Mouse (Mus musculus) Patski (cell line): ENCODE data around the gene Strn3. TPM values are rescaled to one million over a fixed set of nuclear protein-coding genes. Genes with fewer than 3 reads are reported as not detected.
A peak's percentile ranks its signal among the peaks of the same experiment; 100 is the strongest.
"Not testable (repeated sequence)": the region's sequence is repeated elsewhere in the genome, so short reads cannot be mapped to it uniquely, and the experiment has no call there.

Source experiments
- ATAC-seq: fragments of 100-300 bp; one replicate; pipeline ENCODE4 v1.8.0; 2021
- CTCF ChIA-PET: fragments of 350-600 bp; sonication (Branson Sonifier 250); formaldehyde crosslinking; loops from one replicate; lab custom pipeline; 2022; ENCODE audit warnings: inconsistent platforms; lab: Charles Lee
- POLR2A ChIA-PET: fragments of 350-600 bp; sonication (Branson Sonifier 250); formaldehyde crosslinking; loops from one replicate; lab custom pipeline; 2022; ENCODE audit warnings: antibody characterized with exemption, inconsistent platforms; lab: Charles Lee
- DNase-seq: peaks from one replicate; pipeline ENCODE4 v3.0.0-alpha.2; 2011; ENCODE audit warnings: low read depth, low spot score
- H3K27me3 ChIP-seq: fragments of 371-371 bp; one replicate; pipeline ENCODE4 v1.5.1; 2021
- CTCF ChIP-seq: fragments of 100-300 bp; IDR thresholded peaks from one replicate; pipeline ENCODE4 v1.5.1; 2021
- in situ Hi-C: fragments of 300-500 bp; cut with MboI; formaldehyde crosslinking; loops from 3 replicates; pipeline ENCODE4 v1.11.1; 2018; ENCODE audit warnings: low pct_unique_long_range_greater_than_20kb, mixed read lengths
- polyA plus RNA-seq: library from polyadenylated mRNA; unstranded; gene quantifications from one replicate; pipeline ENCODE4 v1.2.3, GENCODE M21; 2021

Strn3 gene
- polyA plus RNA-seq, 1 experiment from 2014 or later = 67.9 TPM

GRCm38 (mm10) chr12:51694966-51695365 lies 3.3 kb upstream of the Strn3 start:
- no peak for ATAC-seq
- POLR2A ChIA-PET = no interaction called here
- DNase-seq = no peak

GRCm38 (mm10) chr12:51694096-51694495 lies 2.4 kb upstream of the Strn3 start:
- in situ Hi-C loops = no loop called here
- CTCF ChIA-PET = no interaction called here
- TF ChIP-seq CTCF = no peak
- POLR2A ChIA-PET = interaction anchor here (1.3 kb wide), 1 partner anchor 10 kb away, joined by 3 read pairs; no protein-coding TSS in a partner anchor
- no peaks in the 10 kb centered on the region for H3K27me3 ChIP-seq
- ATAC-seq (no peak), DNase-seq (no peak)

More at GRCm38 (mm10) chr12:51694966-51695365, 3.3 kb upstream of the Strn3 start:
- in situ Hi-C loops = no loop called here
- H3K27me3 ChIP-seq = no peaks in the 10 kb centered on the region
- no peak for TF ChIP-seq CTCF
- CTCF ChIA-PET = interaction anchor here (1.3 kb wide), 1 partner anchor 9 kb away, joined by 3 read pairs; no protein-coding TSS in a partner anchor

- no peak for DNase-seq
- POLR2A ChIA-PET = interaction anchor here (1.3 kb wide), 1 partner anchor 10 kb away, joined by 3 read pairs; no protein-coding TSS in a partner anchor
- in situ Hi-C loops = no loop called here
- CTCF ChIA-PET = interaction anchor here (1.2 kb wide), 1 partner anchor 22 kb away, joined by 3 read pairs; no protein-coding TSS in a partner anchor
- TF ChIP-seq CTCF = no peak
- H3K27me3 ChIP-seq = no peaks in the 10 kb centered on the region
- no peak for ATAC-seq
These were observed 1.7 kb upstream of the Strn3 start for GRCm38 (mm10) chr12:51693419-51693818.

GRCm38 (mm10) chr12:51692870-51693269 lies 1.2 kb upstream of the Strn3 start:
- ATAC-seq, POLR2A ChIA-PET, in situ Hi-C loops: not testable (repeated sequence)

GRCm38 (mm10) chr12:51690893-51691844 lies 528 bp downstream of the Strn3 start, which contains the start of gene Ap4s1:
Gene Ap4s1 (plus strand): TSS chr12:51691033.
- no peak for TF ChIP-seq CTCF
- ChIA-PET CTCF (no interaction called here), POLR2A (no interaction called here)
- DNase-seq (no peak), ATAC-seq (peak; percentile 46)
- in situ Hi-C loops = no loop called here
- H3K27me3 ChIP-seq = no peaks in the 10 kb centered on the region

More at GRCm38 (mm10) chr12:51692870-51693269, 1.2 kb upstream of the Strn3 start:
- not testable (repeated sequence) for DNase-seq, H3K27me3 ChIP-seq
- CTCF ChIA-PET = interaction anchor here (1.2 kb wide), 1 partner anchor 22 kb away, joined by 3 read pairs; no protein-coding TSS in a partner anchor

- no peaks in the 10 kb centered on the region for H3K27me3 ChIP-seq
- CTCF ChIA-PET = interaction anchor here (1.3 kb wide), 1 partner anchor 22 kb away, joined by 4 read pairs; no protein-coding TSS in a partner anchor
- in situ Hi-C loops = no loop called here
- DNase-seq = no peak
- POLR2A ChIA-PET = no interaction called here
- ATAC-seq = no peak
- TF ChIP-seq CTCF = no peak
These were observed 3.2 kb downstream of the Strn3 start for GRCm38 (mm10) chr12:51688546-51688945.

- in situ Hi-C loops = no loop called here
These were observed 12.9 kb downstream of the Strn3 start for GRCm38 (mm10) chr12:51678844-51679243.

GRCm38 (mm10) chr12:51676442-51676841 lies 15.3 kb downstream of the Strn3 start:
- ChIA-PET CTCF (no interaction called here), POLR2A (no interaction called here)
- H3K27me3 ChIP-seq = no peaks in the 10 kb centered on the region
- ATAC-seq (no peak), DNase-seq (no peak)
- in situ Hi-C loops = no loop called here
- TF ChIP-seq CTCF = no peak

More at GRCm38 (mm10) chr12:51678844-51679243, 12.9 kb downstream of the Strn3 start:
- ChIA-PET POLR2A (no interaction called here), CTCF (no interaction called here)
- no peak for DNase-seq
- no peak for ATAC-seq
- no peaks in the 10 kb centered on the region for H3K27me3 ChIP-seq
- TF ChIP-seq CTCF = no peak

- ATAC-seq = no peak
- in situ Hi-C loops = no loop called here
- ChIA-PET POLR2A (no interaction called here), CTCF (no interaction called here)
- no peak for DNase-seq
- H3K27me3 ChIP-seq = no peaks in the 10 kb centered on the region
- TF ChIP-seq CTCF = no peak
These were observed 18.4 kb downstream of the Strn3 start for GRCm38 (mm10) chr12:51673270-51673669.

- in situ Hi-C loops = no loop called here
- H3K27me3 ChIP-seq = no peaks in the 10 kb centered on the region
- CTCF ChIA-PET = no interaction called here
- POLR2A ChIA-PET = no interaction called here
- no peak for ATAC-seq
- no peak for DNase-seq
- no peak for TF ChIP-seq CTCF
These were observed 20.3 kb downstream of the Strn3 start for GRCm38 (mm10) chr12:51671231-51671891.
